Mouse (Mus musculus) right cerebral cortex, postnatal 14 days (tissue): Measurements from ENCODE around the gene 4933427D14Rik.
A peak's percentile ranks its signal among the peaks of the same experiment; 100 is the strongest.

Source experiments
- DNase-seq: peaks from one replicate; pipeline ENCODE4 v3.0.0; 2022

Gene 4933427D14Rik

GRCm38 (mm10) chr11:72207204-72207833, at the start of gene 4933427D14Rik, which contains the start of gene Txndc17:
Gene 4933427D14Rik, minus strand, starts transcription at chr11:72207459.
Gene Txndc17, plus strand, starts transcription at chr11:72207547.
- peak; percentile 85 for DNase-seq

- no peak for DNase-seq
Measured at GRCm38 (mm10) chr11:72256441-72256840, 49.2 kb upstream of the 4933427D14Rik start.

- no peak for DNase-seq
Measured at GRCm38 (mm10) chr11:72255629-72256028, 48.4 kb upstream of the 4933427D14Rik start.

- no peak for DNase-seq
Measured at GRCm38 (mm10) chr11:72245196-72245753, 38.0 kb upstream of the 4933427D14Rik start.

- no peak for DNase-seq
Measured at GRCm38 (mm10) chr11:72240062-72240860, 33.0 kb upstream of the 4933427D14Rik start.

GRCm38 (mm10) chr11:72234013-72234412, 26.8 kb upstream of the 4933427D14Rik start:
- peak; percentile 31 for DNase-seq

- DNase-seq = no peak
Measured at GRCm38 (mm10) chr11:72232991-72233390, 25.7 kb upstream of the 4933427D14Rik start.

GRCm38 (mm10) chr11:72232068-72232467, 24.8 kb upstream of the 4933427D14Rik start:
- no peak for DNase-seq

- no peak for DNase-seq
Measured at GRCm38 (mm10) chr11:72228513-72228912, 21.3 kb upstream of the 4933427D14Rik start.

GRCm38 (mm10) chr11:72226901-72227300, 19.6 kb upstream of the 4933427D14Rik start:
- no peak for DNase-seq

- no peak for DNase-seq
Measured at GRCm38 (mm10) chr11:72226020-72226791, 18.9 kb upstream of the 4933427D14Rik start.

GRCm38 (mm10) chr11:72224865-72225264, 17.6 kb upstream of the 4933427D14Rik start:
- peak; percentile 82 for DNase-seq

- DNase-seq = no peak
Measured at GRCm38 (mm10) chr11:72223414-72223813, 16.2 kb upstream of the 4933427D14Rik start.

- peak; percentile 82 for DNase-seq
Measured at GRCm38 (mm10) chr11:72221278-72221677, 14.0 kb upstream of the 4933427D14Rik start.

- DNase-seq = no peak
Measured at GRCm38 (mm10) chr11:72217116-72217515, 9.9 kb upstream of the 4933427D14Rik start.

- peak; percentile 73 for DNase-seq
Measured at GRCm38 (mm10) chr11:72215410-72215797, 8.1 kb upstream of the 4933427D14Rik start, which contains the start of gene Med31. Gene Med31, minus strand, starts transcription at chr11:72215592.

GRCm38 (mm10) chr11:72214591-72215409, 7.5 kb upstream of the 4933427D14Rik start:
- DNase-seq = peak; percentile 94

GRCm38 (mm10) chr11:72207834-72208377, 647 bp upstream of the 4933427D14Rik start:
- DNase-seq = no peak

GRCm38 (mm10) chr11:72206341-72207203, 687 bp downstream of the 4933427D14Rik start, which contains the start of gene Gm43951:
Gene Gm43951, minus strand, starts transcription at chr11:72206840.
- DNase-seq = no peak

GRCm38 (mm10) chr11:72205256-72205655, 2.0 kb downstream of the 4933427D14Rik start:
- peak; percentile 19 for DNase-seq

- no peak for DNase-seq
Measured at GRCm38 (mm10) chr11:72203440-72203839, 3.8 kb downstream of the 4933427D14Rik start.
